Mouse (Mus musculus) erythroblast, embryonic 14.5 days (primary cell): ENCODE data around the gene Cars2.

Experiments
- GATA1 ChIP-seq: IDR thresholded peaks from 2 replicates; pipeline ENCODE4 v1.6.1; 2012; ENCODE audit warnings: low read length, inconsistent platforms, mixed read lengths
- TAL1 ChIP-seq: IDR thresholded peaks from 3 replicates; pipeline ENCODE4 v1.6.1; 2012; ENCODE audit warnings: low read length, inconsistent platforms, mixed read lengths

DNA sequence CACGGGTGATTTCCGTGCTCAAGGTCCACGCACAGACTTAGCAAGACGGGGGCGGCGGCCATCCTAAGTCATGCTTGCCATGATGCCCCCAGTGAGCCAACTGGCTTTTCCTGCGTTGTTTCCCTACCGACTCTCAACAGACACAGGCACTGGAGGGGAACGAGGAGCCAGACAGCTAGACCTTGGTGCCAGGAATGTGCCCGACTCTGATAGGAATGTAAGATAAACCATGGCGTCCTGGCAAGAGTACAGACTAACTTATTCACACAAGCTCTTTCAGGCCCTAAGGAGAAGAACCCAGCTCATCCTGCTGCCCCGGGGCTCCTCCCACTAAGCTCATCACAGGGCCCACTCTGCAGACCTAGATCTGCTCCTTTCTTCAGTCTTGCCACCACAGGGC, 8.6 kb downstream of the Cars2 start:
- TF ChIP-seq GATA1 = no peak
- TF ChIP-seq TAL1 = no peak
